Mouse (Mus musculus) kidney, postnatal 4 days (tissue): ENCODE results near the gene Tmem104.
A peak's percentile ranks its signal among the peaks of the same experiment; 100 is the strongest.

Experiments
- DNase-seq, 2 experiments: peaks; one replicate each; pipeline ENCODE4 v3.0.0; 2021; ENCODE audit warnings: mixed read lengths in 2 of 2

Tmem104 gene

GRCm38 (mm10) chr11:115187224-115187639 is at the start of gene Tmem104:
TSS of gene Tmem104 (plus strand) at chr11:115187487.
- DNase-seq, result peak; percentile 100

GRCm38 (mm10) chr11:115138597-115139262 is 48.6 kb upstream of the Tmem104 start:
- DNase-seq, result no peak

GRCm38 (mm10) chr11:115141970-115142369 is 45.3 kb upstream of the Tmem104 start:
- no peak for DNase-seq

- no peak for DNase-seq
Measured at GRCm38 (mm10) chr11:115147813-115148212, 39.5 kb upstream of the Tmem104 start.

- DNase-seq, result no peak
Measured at GRCm38 (mm10) chr11:115150741-115151254, 36.5 kb upstream of the Tmem104 start.

GRCm38 (mm10) chr11:115151755-115152429 is 35.4 kb upstream of the Tmem104 start:
- DNase-seq, result peak; percentile 83 to 84

- DNase-seq, result no peak
Measured at GRCm38 (mm10) chr11:115153088-115153487, 34.2 kb upstream of the Tmem104 start.

- DNase-seq, result peak; percentile 88 to 91
Measured at GRCm38 (mm10) chr11:115153699-115154292, 33.5 kb upstream of the Tmem104 start.

- no peak for DNase-seq
Measured at GRCm38 (mm10) chr11:115155053-115155634, 32.1 kb upstream of the Tmem104 start.

GRCm38 (mm10) chr11:115157933-115158719 is 29.2 kb upstream of the Tmem104 start:
- peak in 1 of 2 experiments; percentile 44 for DNase-seq

- peak; percentile 87 for DNase-seq
Measured at GRCm38 (mm10) chr11:115160016-115160797, 27.1 kb upstream of the Tmem104 start.

- peak; percentile 90 to 91 for DNase-seq
Measured at GRCm38 (mm10) chr11:115160883-115161577, 26.3 kb upstream of the Tmem104 start.

- no peak for DNase-seq
Measured at GRCm38 (mm10) chr11:115161578-115162204, 25.6 kb upstream of the Tmem104 start.

GRCm38 (mm10) chr11:115162205-115162601 is 25.1 kb upstream of the Tmem104 start:
- DNase-seq, result no peak

- peak; percentile 98 to 99 for DNase-seq
Measured at GRCm38 (mm10) chr11:115162832-115163480, 24.3 kb upstream of the Tmem104 start, which contains the start of gene Slc9a3r1. TSS of gene Slc9a3r1 (plus strand) at chr11:115163341.

GRCm38 (mm10) chr11:115163568-115164150 is 23.6 kb upstream of the Tmem104 start:
- peak; percentile 64 to 78 for DNase-seq

GRCm38 (mm10) chr11:115164341-115164975 is 22.8 kb upstream of the Tmem104 start:
- peak; percentile 52 to 73 for DNase-seq

GRCm38 (mm10) chr11:115164976-115165374 is 22.3 kb upstream of the Tmem104 start:
- DNase-seq, result peak; percentile 53 to 72

GRCm38 (mm10) chr11:115166776-115167175 is 20.5 kb upstream of the Tmem104 start:
- DNase-seq, result no peak
